Mouse (Mus musculus): ENCODE results near the gene Ndufaf7.
A peak's percentile ranks its signal among the peaks of the same experiment; 100 is the strongest.

Ndufaf7 gene

GRCm38 (mm10) chr17:78964387-78964786 lies 27.5 kb downstream of the Ndufaf7 start:
- no peak for DNase-seq (ENCODE audit: low read depth, low spot score)

- DNase-seq (ENCODE audit: low read depth, low spot score), result no peak
Measured at GRCm38 (mm10) chr17:78966092-78966883, 29.4 kb downstream of the Ndufaf7 start.

GRCm38 (mm10) chr17:78968500-78968899 lies 31.6 kb downstream of the Ndufaf7 start:
- no peak for DNase-seq (ENCODE audit: low read depth, low spot score)

- DNase-seq (ENCODE audit: low read depth, low spot score), result no peak
Measured at GRCm38 (mm10) chr17:78983166-78983565, 46.2 kb downstream of the Ndufaf7 start.

GRCm38 (mm10) chr17:78983736-78984135 lies 46.8 kb downstream of the Ndufaf7 start:
- no peak for DNase-seq (ENCODE audit: low read depth, low spot score)

GRCm38 (mm10) chr17:78989015-78989414 lies 52.1 kb downstream of the Ndufaf7 start:
- DNase-seq (ENCODE audit: low read depth, low spot score), result no peak

GRCm38 (mm10) chr17:78991549-78991948 lies 54.6 kb downstream of the Ndufaf7 start:
- DNase-seq (ENCODE audit: low read depth, low spot score), result no peak

GRCm38 (mm10) chr17:78992303-78993027 lies 55.5 kb downstream of the Ndufaf7 start:
- DNase-seq (ENCODE audit: low read depth, low spot score), result no peak

- DNase-seq (ENCODE audit: low read depth, low spot score), result peak; percentile 39
Measured at GRCm38 (mm10) chr17:78993670-78994069, 56.7 kb downstream of the Ndufaf7 start.

- no peak for DNase-seq (ENCODE audit: low read depth, low spot score)
Measured at GRCm38 (mm10) chr17:78994382-78994781, 57.4 kb downstream of the Ndufaf7 start.

- no peak for DNase-seq (ENCODE audit: low read depth, low spot score)
Measured at GRCm38 (mm10) chr17:78994931-78995820, 58.2 kb downstream of the Ndufaf7 start.

All from mesoderm, embryonic 11.5 days (tissue).